Mouse (Mus musculus): ENCODE data around the gene Nms.

Nms gene

GRCm38 (mm10) chr1:38938849-38939248 lies at the start of gene Nms:
Gene Nms (plus strand): TSS chr1:38939149.
- DNase-seq (ENCODE audit: low read depth, low spot score): no peak

GRCm38 (mm10) chr1:38891444-38891843 lies 47.5 kb upstream of the Nms start:
- no peak for DNase-seq (ENCODE audit: low read depth, low spot score)

- DNase-seq (ENCODE audit: low read depth, low spot score): no peak
Observed at GRCm38 (mm10) chr1:38893081-38893480, 45.9 kb upstream of the Nms start.

- DNase-seq (ENCODE audit: low read depth, low spot score): peak; percentile 86
Observed at GRCm38 (mm10) chr1:38897431-38898248, 41.3 kb upstream of the Nms start, which contains the start of gene Chst10. Gene Chst10 (minus strand): TSS chr1:38898161.

- no peak for DNase-seq (ENCODE audit: low read depth, low spot score)
Observed at GRCm38 (mm10) chr1:38902571-38902970, 36.4 kb upstream of the Nms start.

- DNase-seq (ENCODE audit: low read depth, low spot score): peak; percentile 53
Observed at GRCm38 (mm10) chr1:38903985-38904384, 35.0 kb upstream of the Nms start.

- no peak for DNase-seq (ENCODE audit: low read depth, low spot score)
Observed at GRCm38 (mm10) chr1:38928996-38929395, 10.0 kb upstream of the Nms start.

- DNase-seq (ENCODE audit: low read depth, low spot score): no peak
Observed at GRCm38 (mm10) chr1:38929468-38929867, 9.5 kb upstream of the Nms start.

- DNase-seq (ENCODE audit: low read depth, low spot score): peak; percentile 32
Observed at GRCm38 (mm10) chr1:38930767-38931166, 8.2 kb upstream of the Nms start.

- DNase-seq (ENCODE audit: low read depth, low spot score): peak; percentile 76
Observed at GRCm38 (mm10) chr1:38934668-38935067, 4.3 kb upstream of the Nms start.

- peak; percentile 87 for DNase-seq (ENCODE audit: low read depth, low spot score)
Observed at GRCm38 (mm10) chr1:38936780-38937179, 2.2 kb upstream of the Nms start.

- DNase-seq (ENCODE audit: low read depth, low spot score): peak; percentile 62
Observed at GRCm38 (mm10) chr1:38939608-38940007, 659 bp downstream of the Nms start.

GRCm38 (mm10) chr1:38956457-38956856 lies 17.5 kb downstream of the Nms start:
- DNase-seq (ENCODE audit: low read depth, low spot score): no peak

GRCm38 (mm10) chr1:38969116-38969515 lies 30.2 kb downstream of the Nms start:
- DNase-seq (ENCODE audit: low read depth, low spot score): peak; percentile 24

- DNase-seq (ENCODE audit: low read depth, low spot score): no peak
Observed at GRCm38 (mm10) chr1:38971712-38972111, 32.8 kb downstream of the Nms start.

- DNase-seq (ENCODE audit: low read depth, low spot score): no peak
Observed at GRCm38 (mm10) chr1:38972986-38973592, 34.1 kb downstream of the Nms start.

GRCm38 (mm10) chr1:38979953-38980352 lies 41.0 kb downstream of the Nms start:
- no peak for DNase-seq (ENCODE audit: low read depth, low spot score)

- DNase-seq (ENCODE audit: low read depth, low spot score): no peak
Observed at GRCm38 (mm10) chr1:38983870-38984269, 44.9 kb downstream of the Nms start.

- no peak for DNase-seq (ENCODE audit: low read depth, low spot score)
Observed at GRCm38 (mm10) chr1:38985308-38985707, 46.4 kb downstream of the Nms start, which contains the start of gene Pdcl3. Gene Pdcl3 (plus strand): TSS chr1:38985608.

- peak; percentile 99 for DNase-seq (ENCODE audit: low read depth, low spot score)
Observed at GRCm38 (mm10) chr1:38987080-38987864, 48.3 kb downstream of the Nms start.

GRCm38 (mm10) chr1:38987865-38988211 lies 48.9 kb downstream of the Nms start:
- DNase-seq (ENCODE audit: low read depth, low spot score): no peak

- DNase-seq (ENCODE audit: low read depth, low spot score): no peak
Observed at GRCm38 (mm10) chr1:38988357-38988756, 49.4 kb downstream of the Nms start.
